Mouse (Mus musculus) spleen, adult 2 months (tissue): ENCODE data around the gene Zfp362. TPM values are rescaled to one million over a fixed set of nuclear protein-coding genes. Genes with fewer than 3 reads are reported as not detected.
A peak's percentile ranks its signal among the peaks of the same experiment; 100 is the strongest.

ENCODE experiments used
- DNase-seq, 2 experiments: peaks; one replicate each; pipeline versions ENCODE4 v3.0.0 to v3.0.0-alpha.2; 2012 to 2021; ENCODE audit warnings: low spot score in 2 of 2, low read depth in 1 of 2
- H3K27ac ChIP-seq: fragments of 200-500 bp; 2 replicates; pipeline ENCODE4 v1.5.1; 2012; ENCODE audit warnings: low read length, inconsistent platforms; ENCODE audit not compliant: insufficient read depth
- H3K27me3 ChIP-seq: fragments of 200-500 bp; 2 replicates; pipeline ENCODE4 v1.6.1; 2012; ENCODE audit warnings: mild to moderate bottlenecking, moderate library complexity, low read length, inconsistent platforms; ENCODE audit not compliant: control insufficient read depth, insufficient read depth
- H3K36me3 ChIP-seq: fragments of 200-500 bp; 2 replicates; pipeline ENCODE4 v1.6.1; 2012; ENCODE audit warnings: mild to moderate bottlenecking, low read length, inconsistent platforms; ENCODE audit not compliant: control insufficient read depth, insufficient read depth
- H3K4me1 ChIP-seq: fragments of 200-500 bp; 2 replicates; pipeline ENCODE4 v1.6.1; 2011; ENCODE audit warnings: inconsistent platforms; ENCODE audit not compliant: control insufficient read depth, insufficient read depth, insufficient read length
- H3K4me3 ChIP-seq: fragments of 200-500 bp; 2 replicates; pipeline ENCODE4 v1.5.1; 2011; ENCODE audit warnings: mild to moderate bottlenecking, inconsistent platforms; ENCODE audit not compliant: insufficient read depth, insufficient read length; ENCODE audit errors: extremely low read depth
- CTCF ChIP-seq: fragments of 200-500 bp; IDR thresholded peaks from 2 replicates; pipeline ENCODE4 v1.5.1; 2011; ENCODE audit warnings: mild to moderate bottlenecking, inconsistent platforms; ENCODE audit not compliant: insufficient read depth, insufficient read length, insufficient replicate concordance; ENCODE audit errors: extremely low read depth
- POLR2A ChIP-seq: fragments of 200-500 bp; IDR thresholded peaks from 2 replicates; pipeline ENCODE4 v1.6.1; 2011; ENCODE audit warnings: low read depth, low read length, inconsistent platforms
- WGBS: fragments of 180-500 bp; shearing (Covaris S2); methylation state at CpG from one replicate; pipeline ENCODE4 v1.1.7; 2018; 5-methylcytosine and 5-hydroxymethylcytosine counted together
- polyA plus RNA-seq: library from polyadenylated mRNA; depleted of rRNA; stranded (reverse); fragments of >200 nt; gene quantifications from 2 replicates; pipeline ENCODE4 v1.2.3, GENCODE M21; 2012

The Zfp362 gene
- polyA plus RNA-seq, 1 experiment: 52.7 TPM

- DNase-seq: no peak
- no peaks in the 10 kb centered on the region for H3K27me3 ChIP-seq
- no peaks in the 10 kb centered on the region; the same call in 1 of the 2 replicates for H3K36me3 ChIP-seq
- H3K27ac ChIP-seq: no peak overlapping the region
- TF ChIP-seq POLR2A: no peak
- TF ChIP-seq CTCF: no peak
- H3K4me1 ChIP-seq: peaks cover 37% of the 10 kb centered on the region
- no peak overlapping the region for H3K4me3 ChIP-seq
- 91% methylated on average over 6 of the region's 6 CpGs for WGBS
Measured at GRCm38 (mm10) chr4:128730271-128730670, 75.6 kb downstream of the Zfp362 start.

GRCm38 (mm10) chr4:128729709-128730037 is 76.2 kb downstream of the Zfp362 start:
- peaks cover 33% of the 10 kb centered on the region for H3K4me1 ChIP-seq
- H3K4me3 ChIP-seq: peak overlapping the region; percentile 92; the same call in 1 of the 2 replicates
- 22% methylated on average over 5 of the region's 5 CpGs for WGBS
- peak overlapping the region; percentile 39; the same call in 1 of the 2 replicates for H3K27ac ChIP-seq
- no peaks in the 10 kb centered on the region for H3K27me3 ChIP-seq
- no peak for DNase-seq
- TF ChIP-seq CTCF (no peak), POLR2A (no peak)
- H3K36me3 ChIP-seq: no peaks in the 10 kb centered on the region; the same call in 1 of the 2 replicates

- no peak for DNase-seq
- Histone ChIP-seq H3K36me3 (no peaks in the 10 kb centered on the region; the same call in 1 of the 2 replicates), H3K4me1 (peaks cover 28% of the 10 kb centered on the region), H3K27me3 (no peaks in the 10 kb centered on the region), H3K27ac (peak overlapping the region; percentile 39; the same call in 1 of the 2 replicates), H3K4me3 (peak overlapping the region; percentile 92; the same call in 1 of the 2 replicates)
- TF ChIP-seq POLR2A: no peak
- TF ChIP-seq CTCF: no peak
- 35% methylated on average over 15 of the region's 15 CpGs for WGBS
Measured at GRCm38 (mm10) chr4:128729033-128729708, 76.7 kb downstream of the Zfp362 start.

- Histone ChIP-seq H3K4me1 (peaks cover 20% of the 10 kb centered on the region), H3K36me3 (no peaks in the 10 kb centered on the region; the same call in 1 of the 2 replicates), H3K27me3 (no peaks in the 10 kb centered on the region), H3K27ac (peak overlapping the region; percentile 92), H3K4me3 (peak overlapping the region; percentile 92)
- WGBS: 0% methylated on average over 5 of the region's 5 CpGs
- DNase-seq: no peak
- TF ChIP-seq POLR2A: no peak
Measured at GRCm38 (mm10) chr4:128728431-128728851, 77.4 kb downstream of the Zfp362 start.

GRCm38 (mm10) chr4:128727721-128728430 is 78.0 kb downstream of the Zfp362 start:
- Histone ChIP-seq H3K4me3 (peak overlapping the region; percentile 92), H3K27me3 (no peaks in the 10 kb centered on the region), H3K36me3 (peaks cover 1% of the 10 kb centered on the region; the same call in 1 of the 2 replicates), H3K27ac (peak overlapping the region; percentile 92), H3K4me1 (peaks cover 16% of the 10 kb centered on the region)
- under 1% methylated on average over 63 of the region's 65 CpGs for WGBS
- no peak for TF ChIP-seq CTCF
- no peak for DNase-seq

- 7% methylated on average over 32 of the region's 68 CpGs for WGBS
Measured at GRCm38 (mm10) chr4:128727019-128727720, 78.7 kb downstream of the Zfp362 start.

More at GRCm38 (mm10) chr4:128727019-128727720, 78.7 kb downstream of the Zfp362 start:
- Histone ChIP-seq H3K4me1 (peaks cover 15% of the 10 kb centered on the region), H3K36me3 (peaks cover 1% of the 10 kb centered on the region; the same call in 1 of the 2 replicates), H3K27ac (peak overlapping the region; percentile 92), H3K4me3 (peak overlapping the region; percentile 92), H3K27me3 (no peaks in the 10 kb centered on the region)
- peak; percentile 55 to 87 for DNase-seq
- TF ChIP-seq CTCF (no peak), POLR2A (peak; percentile 77)
